Mouse (Mus musculus): ENCODE data around the gene Agbl5. TPM values are rescaled to one million over a fixed set of nuclear protein-coding genes. Genes with fewer than 3 reads are reported as not detected.

Gene Agbl5
- total RNA-seq, 2 experiments from 2014 or later = 9.4 to 9.7 TPM

GRCm38 (mm10) chr5:30944956-30945781 lies 56.7 kb downstream of the Agbl5 start, which contains the start of gene Cgref1:
Gene Cgref1 (minus strand): TSS chr5:30945591.
- peak; percentile 64 to 70 for DNase-seq
- intact Hi-C loops (cut with DNase I) = no loop called here

- DNase-seq = no peak
Observed at GRCm38 (mm10) chr5:30948620-30949019, 60.1 kb downstream of the Agbl5 start.

GRCm38 (mm10) chr5:30949654-30950326 lies 61.3 kb downstream of the Agbl5 start:
- peak; percentile 94 for DNase-seq
- intact Hi-C loops (cut with DNase I) = no loop called here

More at GRCm38 (mm10) chr5:30948620-30949019, 60.1 kb downstream of the Agbl5 start:
- intact Hi-C loops (cut with DNase I) = no loop called here

- intact Hi-C loops (cut with DNase I) = no loop called here
- peak; percentile 45 to 51 for DNase-seq
Observed at GRCm38 (mm10) chr5:30950451-30950850, 62.0 kb downstream of the Agbl5 start.

GRCm38 (mm10) chr5:30950922-30951321 lies 62.4 kb downstream of the Agbl5 start:
- DNase-seq = no peak
- intact Hi-C loops (cut with DNase I) = no loop called here

- intact Hi-C loops (cut with DNase I) = no loop called here
- no peak for DNase-seq
Observed at GRCm38 (mm10) chr5:30951706-30952105, 63.2 kb downstream of the Agbl5 start.

- intact Hi-C loops (cut with DNase I) = no loop called here
- DNase-seq = no peak
Observed at GRCm38 (mm10) chr5:30952551-30952950, 64.1 kb downstream of the Agbl5 start.

- intact Hi-C loops (cut with DNase I) = no loop called here
- no peak for DNase-seq
Observed at GRCm38 (mm10) chr5:30954065-30954464, 65.6 kb downstream of the Agbl5 start.

- DNase-seq = no peak
- intact Hi-C loops (cut with DNase I) = no loop called here
Observed at GRCm38 (mm10) chr5:30954556-30954955, 66.1 kb downstream of the Agbl5 start.

GRCm38 (mm10) chr5:30955751-30956150 lies 67.3 kb downstream of the Agbl5 start:
- intact Hi-C loops (cut with DNase I) = no loop called here
- no peak for DNase-seq

Other genes starting within 250 kb of the Agbl5 start
- 10 to 100 TPM; 42.1 to 45.4 TPM for gene Slc35f6, start 240.8 kb upstream of the Agbl5 start, total RNA-seq (2021)
- gene Cenpa, start 221.9 kb upstream of the Agbl5 start, total RNA-seq (2021) = 10 to 100 TPM; 85.5 to 86.1 TPM
- under 1 TPM; 0.77 to 0.87 TPM for gene Dpysl5, start 177.1 kb upstream of the Agbl5 start, total RNA-seq (2021)
- gene Mapre3, start 74.1 kb upstream of the Agbl5 start, total RNA-seq (2021) = 10 to 100 TPM; 24.8 to 26.5 TPM
- gene Tmem214, start 20.7 kb upstream of the Agbl5 start, total RNA-seq (2021) = 10 to 100 TPM; 48.9 TPM
- 100 to 1,000 TPM; 162 to 178 TPM for gene Ost4, start 19.1 kb downstream of the Agbl5 start, total RNA-seq (2021)
- 10 to 100 TPM; 68.4 to 76.3 TPM for gene Emilin1, start 24.7 kb downstream of the Agbl5 start, total RNA-seq (2021)
- 10 to 100 TPM in 1 of 2 experiments, 1 to 10 TPM in 1; 9.5 to 12.7 TPM for gene Khk, start 32.7 kb downstream of the Agbl5 start, total RNA-seq (2021)
- under 1 TPM; 0.60 to 0.64 TPM for gene Cgref1, start 56.9 kb downstream of the Agbl5 start, total RNA-seq (2021)
- gene Preb, start 71.7 kb downstream of the Agbl5 start, total RNA-seq (2021) = 10 to 100 TPM; 64.9 to 71.3 TPM
- gene Tcf23, start 80.0 kb downstream of the Agbl5 start, total RNA-seq (2021) = under 1 TPM; 0.15 to 0.53 TPM
- gene Atraid, start 159.6 kb downstream of the Agbl5 start, total RNA-seq (2021) = 10 to 100 TPM; 62.7 to 64.1 TPM
- 1 to 10 TPM; 4.7 to 4.8 TPM for gene Slc5a6, start 160.2 kb downstream of the Agbl5 start, total RNA-seq (2021)
- 10 to 100 TPM; 19.1 to 21.7 TPM for gene Cad, start 166.1 kb downstream of the Agbl5 start, total RNA-seq (2021)
- not detected for gene Dnajc5g, start 217.6 kb downstream of the Agbl5 start, total RNA-seq (2021)
- gene Slc30a3, start 219.5 kb downstream of the Agbl5 start, total RNA-seq (2021) = under 1 TPM in 1 of 2 experiments, not detected in 1; 0.25 TPM
- 10 to 100 TPM; 67.3 to 78.0 TPM for gene Trim54, start 228.0 kb downstream of the Agbl5 start, total RNA-seq (2021)